Mouse (Mus musculus): ENCODE measurements at regions not wholly inside any gene's neighbourhood (a gene's known extent, or its start where the extent isn't known, plus 50 kb on each side); places are given as distances from the start of the nearest gene placed in this dataset.

DNA sequence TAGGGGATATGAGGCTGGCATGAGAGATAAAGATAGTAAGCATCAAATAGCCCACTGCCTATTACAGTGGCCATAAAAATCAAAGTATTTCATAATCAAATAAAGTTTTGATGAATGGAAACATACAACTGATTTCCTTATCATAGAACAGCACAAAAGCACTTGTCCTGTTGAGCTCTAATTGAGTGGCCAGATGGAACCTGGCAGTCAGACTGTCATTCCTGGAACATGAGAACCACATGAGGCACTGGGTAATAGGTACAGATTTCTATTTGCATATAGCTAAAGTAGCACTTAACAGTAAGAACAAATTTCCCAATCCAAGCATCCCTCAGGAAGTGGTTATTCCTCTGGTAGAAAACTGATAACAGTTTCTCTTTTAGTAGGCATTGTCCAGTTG is 732.3 kb downstream of the Hdgfl1 start:
- DNase-seq (ENCODE audit: low read depth): peak; percentile 56

DNA sequence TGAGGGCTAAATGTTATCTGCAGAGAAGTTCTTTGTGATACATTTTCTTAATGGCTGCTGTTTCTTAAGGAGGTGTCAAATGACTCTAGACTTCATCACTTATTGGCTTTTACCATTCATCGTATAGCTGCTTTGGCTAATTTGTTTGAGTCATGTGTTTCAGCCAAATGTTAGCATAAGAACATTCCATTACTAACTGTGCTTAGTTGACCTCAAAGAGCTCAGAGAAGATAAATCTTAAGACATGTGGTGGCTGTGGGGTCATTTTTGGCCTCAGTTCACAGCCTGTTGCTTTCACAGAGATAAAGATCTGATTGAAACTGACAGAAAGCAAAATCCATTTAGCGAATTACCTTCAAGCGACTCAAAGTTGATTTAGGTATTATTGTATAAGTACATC is 743.6 kb downstream of the Hdgfl1 start:
- no peak for TF ChIP-seq CTCF (IDR thresholded peaks at IDR 0.05; ENCODE audit: borderline replicate concordance, extremely low read depth, insufficient read depth, insufficient read length)
- no peak for TF ChIP-seq POLR2A (IDR thresholded peaks at IDR 0.05; ENCODE audit: borderline replicate concordance, extremely low read depth, insufficient read depth, insufficient read length, poor library complexity, severe bottlenecking)
- no peak for DNase-seq (ENCODE audit: low read depth)

More for the DNA sequence above, 732.3 kb downstream of the Hdgfl1 start:
- TF ChIP-seq POLR2A (IDR thresholded peaks at IDR 0.05; ENCODE audit: borderline replicate concordance, extremely low read depth, insufficient read depth, insufficient read length, poor library complexity, severe bottlenecking) (no peak), CTCF (IDR thresholded peaks at IDR 0.05; ENCODE audit: borderline replicate concordance, extremely low read depth, insufficient read depth, insufficient read length) (no peak)

DNA sequence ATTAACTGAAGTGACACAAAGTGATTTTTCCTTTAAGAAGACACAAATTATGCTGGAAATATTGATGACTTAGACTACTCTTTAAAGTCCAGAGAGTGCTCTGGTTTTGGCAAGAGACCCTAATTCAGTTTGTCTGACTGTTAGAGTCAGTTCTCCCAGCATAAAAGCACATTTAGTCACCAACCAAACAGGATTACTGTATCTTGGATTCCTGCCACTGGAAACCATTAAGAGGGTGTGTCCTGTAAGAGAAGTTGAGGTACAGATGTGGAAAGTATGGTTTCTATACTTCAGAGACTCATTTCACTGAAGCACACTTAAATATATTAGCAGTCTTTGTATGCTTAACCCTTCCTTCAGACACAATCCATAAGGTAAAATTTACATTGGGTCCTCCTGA is 745.3 kb downstream of the Hdgfl1 start:
- TF ChIP-seq POLR2A (IDR thresholded peaks at IDR 0.05; ENCODE audit: borderline replicate concordance, extremely low read depth, insufficient read depth, insufficient read length, poor library complexity, severe bottlenecking) (no peak), CTCF (IDR thresholded peaks at IDR 0.05; ENCODE audit: borderline replicate concordance, extremely low read depth, insufficient read depth, insufficient read length) (no peak)
- no peak for DNase-seq (ENCODE audit: low read depth)

DNA sequence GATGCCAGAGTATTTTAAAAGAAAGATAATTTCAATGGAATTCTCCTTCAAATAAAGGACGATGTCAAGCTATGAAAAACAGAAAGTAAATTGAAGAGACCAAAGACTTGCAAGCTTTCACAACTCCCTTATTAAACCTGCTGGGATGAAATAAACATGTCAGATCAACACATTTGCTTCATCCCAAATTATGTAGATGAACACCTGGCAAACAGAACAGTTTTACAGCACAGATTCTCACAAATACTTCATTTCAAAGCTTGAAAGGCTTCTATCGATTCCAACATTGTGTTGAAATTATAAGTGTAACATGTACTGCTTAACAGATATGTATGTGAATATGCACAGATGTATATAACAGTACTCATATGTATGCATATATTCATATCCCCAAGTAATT is 749.5 kb downstream of the Hdgfl1 start:
- peak; percentile 72 for DNase-seq (ENCODE audit: low read depth)
- TF ChIP-seq CTCF (IDR thresholded peaks at IDR 0.05; ENCODE audit: borderline replicate concordance, extremely low read depth, insufficient read depth, insufficient read length) (no peak), POLR2A (IDR thresholded peaks at IDR 0.05; ENCODE audit: borderline replicate concordance, extremely low read depth, insufficient read depth, insufficient read length, poor library complexity, severe bottlenecking) (no peak)

DNA sequence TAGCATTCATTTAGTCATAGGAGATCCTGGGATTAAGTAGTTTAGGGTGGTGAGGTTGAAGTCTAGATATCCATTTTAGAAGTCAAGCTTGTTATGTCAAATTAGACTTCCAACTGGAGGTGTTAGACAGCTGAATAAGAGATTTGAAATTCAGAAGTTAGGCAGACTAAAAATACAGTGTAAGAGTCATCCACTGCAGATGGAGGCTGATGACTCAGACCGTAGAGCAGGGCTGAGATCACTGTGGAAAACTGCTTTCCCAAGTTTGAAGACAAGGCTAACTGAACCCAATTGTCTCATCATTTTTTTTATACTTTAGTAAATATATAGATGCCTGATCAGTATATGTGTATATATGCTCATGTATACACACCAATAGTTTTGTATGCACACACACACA is 738.8 kb upstream of the Nrsn1 start:
- TF ChIP-seq POLR2A (IDR thresholded peaks at IDR 0.05; ENCODE audit: borderline replicate concordance, extremely low read depth, insufficient read depth, insufficient read length, poor library complexity, severe bottlenecking) (no peak), CTCF (IDR thresholded peaks at IDR 0.05; ENCODE audit: borderline replicate concordance, extremely low read depth, insufficient read depth, insufficient read length) (no peak)

DNA sequence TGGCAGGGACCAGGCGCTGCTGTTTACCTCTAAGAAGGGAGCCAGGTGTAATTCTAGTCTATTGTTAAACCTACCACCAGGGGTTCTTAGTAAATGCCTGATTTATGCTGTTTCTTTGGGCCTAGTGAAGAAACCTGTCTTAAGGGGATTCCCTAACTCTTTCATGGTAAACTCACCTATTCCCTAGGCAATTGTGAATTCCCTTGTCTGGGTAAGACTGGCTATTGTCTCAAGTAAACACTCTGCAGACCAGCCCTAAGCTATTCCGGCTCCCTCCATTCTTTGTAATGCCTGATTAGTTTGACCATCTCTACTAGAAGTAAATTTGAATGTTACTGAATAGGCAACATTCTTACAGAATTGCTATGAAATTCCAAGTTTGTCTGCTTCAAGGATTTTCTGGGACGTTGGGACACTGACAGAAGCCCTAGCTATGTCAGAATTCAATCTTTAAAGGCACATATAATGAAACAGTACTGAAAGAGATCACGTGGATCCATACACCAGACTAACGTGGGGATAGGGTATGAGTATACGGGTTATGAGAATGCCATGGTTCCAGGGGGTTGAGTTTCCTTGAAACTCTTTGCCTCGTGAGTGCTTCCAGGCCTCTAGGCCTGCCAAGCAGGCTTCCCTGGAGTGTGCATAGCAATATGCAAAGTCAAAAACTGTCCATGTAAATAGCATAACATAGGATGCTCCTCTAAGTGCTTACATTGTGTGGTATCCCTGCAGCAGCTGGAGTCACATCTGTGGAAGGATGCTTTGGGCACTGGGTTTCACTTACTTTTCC is 734.7 kb upstream of the Nrsn1 start:
- TF ChIP-seq CTCF (IDR thresholded peaks at IDR 0.05; ENCODE audit: borderline replicate concordance, extremely low read depth, insufficient read depth, insufficient read length) (no peak), POLR2A (IDR thresholded peaks at IDR 0.05; ENCODE audit: borderline replicate concordance, extremely low read depth, insufficient read depth, insufficient read length, poor library complexity, severe bottlenecking) (no peak)
- DNase-seq (ENCODE audit: low read depth): no peak

More for the DNA sequence above, 738.8 kb upstream of the Nrsn1 start:
- no peak for DNase-seq (ENCODE audit: low read depth)

DNA sequence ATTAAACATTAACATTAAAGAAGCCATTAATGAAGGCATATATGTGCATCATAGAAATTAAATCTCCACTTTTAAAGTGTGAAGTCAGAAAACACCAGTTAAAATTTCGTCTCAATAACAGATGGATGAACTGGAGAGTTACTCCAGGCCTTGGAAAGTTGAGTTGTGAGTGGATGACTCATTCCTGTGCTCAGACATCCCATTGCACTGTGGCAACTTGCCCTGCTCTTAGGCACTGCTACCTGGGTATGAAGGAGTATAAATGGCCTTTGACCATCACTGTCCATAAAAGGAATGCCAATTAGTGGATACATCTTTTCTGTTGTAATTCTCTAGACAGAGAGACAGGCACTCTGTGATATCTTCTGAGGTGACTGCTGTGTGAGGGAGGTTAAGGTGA is 723.2 kb upstream of the Nrsn1 start:
- DNase-seq (ENCODE audit: low read depth): no peak
- TF ChIP-seq CTCF (IDR thresholded peaks at IDR 0.05; ENCODE audit: borderline replicate concordance, extremely low read depth, insufficient read depth, insufficient read length): no peak
- TF ChIP-seq POLR2A (IDR thresholded peaks at IDR 0.05; ENCODE audit: borderline replicate concordance, extremely low read depth, insufficient read depth, insufficient read length, poor library complexity, severe bottlenecking): no peak

DNA sequence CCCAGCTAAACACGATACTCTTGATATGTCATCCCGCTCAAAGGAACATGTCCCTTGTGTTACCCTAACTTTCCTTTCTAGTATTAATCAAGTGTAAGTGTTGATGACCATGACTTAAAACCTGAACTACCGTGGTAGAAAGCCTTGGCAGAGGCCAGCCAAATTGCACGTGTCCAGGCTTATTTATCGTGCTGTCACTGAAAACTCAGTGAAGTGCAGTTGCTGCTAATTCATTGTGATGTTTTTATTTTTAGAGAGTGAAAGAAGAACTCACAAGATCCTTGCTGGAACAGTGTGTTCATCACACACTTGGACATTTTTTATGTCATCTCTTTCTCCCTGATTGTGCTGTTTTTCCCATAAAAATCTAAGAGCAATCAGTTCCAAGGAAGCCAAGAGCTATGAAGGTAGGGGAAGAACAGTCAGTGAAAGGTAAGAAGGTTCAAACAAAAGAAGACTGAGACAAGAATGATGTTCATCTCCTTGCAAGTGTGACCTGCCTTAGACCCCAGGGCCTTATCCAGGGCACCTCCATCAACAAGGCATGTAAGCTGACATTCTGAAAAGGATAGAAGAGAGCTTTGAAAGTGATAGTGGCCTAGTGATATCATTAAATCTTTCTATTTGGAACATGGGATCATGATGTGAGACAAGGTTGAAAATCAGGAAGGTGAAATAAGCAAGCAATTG is 718.9 kb upstream of the Nrsn1 start:
- no peak for DNase-seq (ENCODE audit: low read depth)
- TF ChIP-seq CTCF (IDR thresholded peaks at IDR 0.05; ENCODE audit: borderline replicate concordance, extremely low read depth, insufficient read depth, insufficient read length) (no peak), POLR2A (IDR thresholded peaks at IDR 0.05; ENCODE audit: borderline replicate concordance, extremely low read depth, insufficient read depth, insufficient read length, poor library complexity, severe bottlenecking) (no peak)

DNA sequence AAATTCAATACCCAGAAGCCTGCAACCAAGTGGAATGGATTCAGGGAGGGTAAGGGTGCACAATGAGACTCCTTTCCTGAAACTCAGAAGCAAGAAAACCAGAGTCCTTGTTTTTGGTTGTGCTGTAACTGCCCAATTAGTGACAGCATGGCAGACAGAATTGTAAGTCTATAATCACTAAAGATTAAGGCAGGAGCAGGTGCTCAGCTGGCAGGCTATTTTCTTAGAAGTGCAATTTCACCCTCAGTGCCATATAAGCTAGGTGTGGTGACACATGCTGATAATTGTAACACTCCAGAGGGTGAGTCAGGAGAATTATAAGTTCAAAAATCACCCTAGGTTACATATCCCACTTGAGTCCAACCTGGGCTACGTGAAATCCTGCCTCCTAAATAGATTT is 714.2 kb upstream of the Nrsn1 start:
- TF ChIP-seq CTCF (IDR thresholded peaks at IDR 0.05; ENCODE audit: borderline replicate concordance, extremely low read depth, insufficient read depth, insufficient read length) (no peak), POLR2A (IDR thresholded peaks at IDR 0.05; ENCODE audit: borderline replicate concordance, extremely low read depth, insufficient read depth, insufficient read length, poor library complexity, severe bottlenecking) (no peak)
- peak; percentile 79 for DNase-seq (ENCODE audit: low read depth)

DNA sequence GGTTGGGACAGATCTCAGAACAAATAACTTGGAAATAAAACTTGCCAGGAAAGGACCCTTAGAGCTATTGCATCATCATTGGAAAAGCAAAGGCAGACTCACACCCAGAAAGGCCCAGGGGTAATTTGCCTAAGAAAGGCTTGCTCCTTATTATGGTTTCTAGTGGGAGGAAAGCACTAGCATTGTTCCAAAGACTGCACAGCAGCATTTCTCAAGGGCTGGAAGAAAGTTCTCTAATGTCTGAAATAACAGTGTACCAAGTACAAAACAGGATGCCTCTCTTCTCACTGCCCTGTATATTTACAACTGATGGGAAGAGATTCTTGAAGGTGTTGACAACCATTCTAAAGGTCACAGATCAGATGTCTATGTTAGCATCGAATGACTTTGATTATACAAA is 713.4 kb upstream of the Nrsn1 start:
- TF ChIP-seq CTCF (IDR thresholded peaks at IDR 0.05; ENCODE audit: borderline replicate concordance, extremely low read depth, insufficient read depth, insufficient read length) (no peak), POLR2A (IDR thresholded peaks at IDR 0.05; ENCODE audit: borderline replicate concordance, extremely low read depth, insufficient read depth, insufficient read length, poor library complexity, severe bottlenecking) (no peak)
- DNase-seq (ENCODE audit: low read depth): peak; percentile 72

DNA sequence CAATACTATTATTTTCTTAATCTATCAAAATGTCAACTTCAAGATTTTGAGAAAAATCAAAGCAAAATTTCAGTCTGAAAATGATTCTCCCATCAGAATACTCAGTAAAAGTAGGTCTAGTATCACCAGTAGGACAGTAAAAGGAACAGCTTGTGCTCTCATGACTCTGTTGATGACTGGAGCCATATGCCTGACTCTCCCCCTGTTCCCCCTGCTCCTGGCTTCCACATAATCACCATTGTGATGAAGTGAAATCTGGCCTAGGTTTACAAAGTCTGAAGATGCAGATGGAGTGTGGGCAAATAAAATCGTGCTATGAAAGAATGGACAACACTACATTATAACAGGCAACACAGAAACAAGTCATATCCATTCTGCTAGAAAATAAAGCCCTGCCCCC is 708.3 kb upstream of the Nrsn1 start:
- no peak for TF ChIP-seq POLR2A (IDR thresholded peaks at IDR 0.05; ENCODE audit: borderline replicate concordance, extremely low read depth, insufficient read depth, insufficient read length, poor library complexity, severe bottlenecking)
- TF ChIP-seq CTCF (IDR thresholded peaks at IDR 0.05; ENCODE audit: borderline replicate concordance, extremely low read depth, insufficient read depth, insufficient read length): no peak
- DNase-seq (ENCODE audit: low read depth): peak; percentile 80

DNA sequence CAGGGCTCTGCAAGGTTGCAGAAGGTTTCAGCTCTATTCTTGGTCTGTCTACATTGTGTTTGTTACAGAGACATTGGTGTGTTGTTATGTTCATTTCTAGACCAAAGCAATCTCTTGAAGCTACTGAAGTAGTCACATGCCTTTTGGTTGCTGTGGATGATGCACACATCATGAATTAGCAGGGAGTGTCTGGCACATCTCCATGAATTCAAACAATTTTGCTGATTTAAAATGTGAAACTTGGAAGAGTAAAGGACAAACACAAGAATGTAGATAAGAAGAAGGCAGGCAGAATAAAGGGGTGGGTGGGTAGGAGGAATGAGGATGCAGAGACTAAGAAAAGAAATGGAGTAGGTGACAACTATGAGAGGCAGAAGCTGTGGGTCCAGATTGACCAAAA is 688.3 kb upstream of the Nrsn1 start:
- DNase-seq (ENCODE audit: low read depth): no peak
- no peak for TF ChIP-seq CTCF (IDR thresholded peaks at IDR 0.05; ENCODE audit: borderline replicate concordance, extremely low read depth, insufficient read depth, insufficient read length)
- TF ChIP-seq POLR2A (IDR thresholded peaks at IDR 0.05; ENCODE audit: borderline replicate concordance, extremely low read depth, insufficient read depth, insufficient read length, poor library complexity, severe bottlenecking): no peak

Data from brain, embryonic 14.5 days (tissue).